22 mouse cellular contexts compared by ENCODE assay signal in genomic region chr2:116810116-116810515, GRCm38 (mm10).
A peak's percentile ranks its signal among the peaks of the same experiment; 100 is the strongest.
DNase-seq lines count a peak whose midpoint lies in the region; ATAC-seq and TF ChIP-seq lines count a peak whose summit lies in the region.
"Had no signal": no experiment of that assay in that cellular context is flagged by ENCODE, and none has a peak within 500 bp of the region (broad histone marks: within the 10 kb centered on the region; RNA-seq: fewer than 3 reads in every experiment).

No protein-coding gene starts in this region.

- H3K36me3 ChIP-seq in midbrain, embryonic 10.5 days, result no peaks in the 10 kb centered on the region
- no peaks in the 10 kb centered on the region for H3K36me3 ChIP-seq in midbrain, postnatal 0 days (ENCODE audit: insufficient read depth, low read length)
- no peaks in the 10 kb centered on the region for H3K36me3 ChIP-seq in midbrain, embryonic 12.5 days
- H3K36me3 ChIP-seq in midbrain, embryonic 16.5 days (ENCODE audit: control insufficient read depth, insufficient read depth, low read length), result no peaks in the 10 kb centered on the region
- H3K36me3 ChIP-seq in midbrain, embryonic 14.5 days (ENCODE audit: control insufficient read depth, insufficient read depth, low read length), result no peaks in the 10 kb centered on the region
- H3K36me3 ChIP-seq: embryonic facial prominence, embryonic 13.5 days; embryonic facial prominence, embryonic 15.5 days; forebrain, embryonic 10.5 days; forebrain, embryonic 12.5 days had no signal

- no peaks in the 10 kb centered on the region for H3K9me3 ChIP-seq in midbrain, embryonic 10.5 days (replicated peaks)
- H3K9me3 ChIP-seq in midbrain, postnatal 0 days (ENCODE audit: low read length), result no peaks in the 10 kb centered on the region
- no peaks in the 10 kb centered on the region for H3K9me3 ChIP-seq in midbrain, embryonic 12.5 days
- H3K9me3 ChIP-seq in midbrain, embryonic 16.5 days (replicated peaks; ENCODE audit: control insufficient read depth, low read length, poor library complexity, severe bottlenecking), result no peaks in the 10 kb centered on the region
- H3K9me3 ChIP-seq in midbrain, embryonic 14.5 days (ENCODE audit: control insufficient read depth, low read length), result no peaks in the 10 kb centered on the region
- H3K9me3 ChIP-seq: embryonic facial prominence, embryonic 13.5 days; embryonic facial prominence, embryonic 15.5 days; forebrain, embryonic 10.5 days; forebrain, embryonic 12.5 days had no signal

- TF ChIP-seq CTCF in midbrain, postnatal 0 days (IDR thresholded peaks at IDR 0.05), result no peak

- no peak for ATAC-seq in midbrain, postnatal 0 days (ENCODE audit: low FRiP score)
- no peak for ATAC-seq in midbrain, embryonic 12.5 days (ENCODE audit: low FRiP score, low read depth)
- ATAC-seq in midbrain, embryonic 16.5 days, result no peak
- ATAC-seq in midbrain, embryonic 14.5 days (ENCODE audit: low FRiP score, low TSS enrichment), result no peak
- ATAC-seq: forebrain, embryonic 14.5 days had no signal

- H3K27ac ChIP-seq in midbrain, embryonic 10.5 days (replicated peaks), result peak overlapping the region; percentile 78
- H3K27ac ChIP-seq in midbrain, postnatal 0 days (ENCODE audit: low read depth, low read length), result no peak overlapping the region
- no peak overlapping the region for H3K27ac ChIP-seq in midbrain, embryonic 12.5 days (replicated peaks)
- no peak overlapping the region for H3K27ac ChIP-seq in midbrain, embryonic 16.5 days (ENCODE audit: low read length)
- no peak overlapping the region for H3K27ac ChIP-seq in midbrain, embryonic 14.5 days (replicated peaks; ENCODE audit: low read depth, low read length)
- H3K27ac ChIP-seq: embryonic facial prominence, embryonic 13.5 days; embryonic facial prominence, embryonic 15.5 days; forebrain, embryonic 10.5 days; forebrain, embryonic 12.5 days had no signal

- no peak overlapping the region for H3K4me2 ChIP-seq in midbrain, postnatal 0 days (ENCODE audit: low read depth, low read length, poor library complexity, severe bottlenecking)
- peak overlapping the region; percentile 30; the same call in 1 of the 2 replicates for H3K4me2 ChIP-seq in midbrain, embryonic 12.5 days (replicated peaks)
- no peak overlapping the region for H3K4me2 ChIP-seq in midbrain, embryonic 16.5 days (ENCODE audit: low read length)
- peak overlapping the region; percentile 8 for H3K4me2 ChIP-seq in midbrain, embryonic 14.5 days (ENCODE audit: low read length)
- H3K4me2 ChIP-seq: embryonic facial prominence, embryonic 13.5 days; embryonic facial prominence, embryonic 15.5 days; forebrain, embryonic 12.5 days had no signal

- H3K4me1 ChIP-seq in midbrain, embryonic 10.5 days, result peaks cover 80% of the 10 kb centered on the region
- H3K4me1 ChIP-seq in midbrain, postnatal 0 days (ENCODE audit: insufficient read depth, low read length), result no peaks in the 10 kb centered on the region
- H3K4me1 ChIP-seq in midbrain, embryonic 12.5 days, result peaks cover 39% of the 10 kb centered on the region
- peaks cover 6% of the 10 kb centered on the region; the same call in 1 of the 2 replicates for H3K4me1 ChIP-seq in midbrain, embryonic 16.5 days (ENCODE audit: control insufficient read depth, insufficient read depth, low read length)
- H3K4me1 ChIP-seq in midbrain, embryonic 14.5 days (ENCODE audit: control insufficient read depth, insufficient read depth, low read length), result peaks cover 13% of the 10 kb centered on the region; the same call in 1 of the 2 replicates

- H3K4me3 ChIP-seq in midbrain, embryonic 10.5 days, result no peak overlapping the region
- no peak overlapping the region for H3K4me3 ChIP-seq in midbrain, postnatal 0 days (ENCODE audit: low read depth, low read length)
- H3K4me3 ChIP-seq in midbrain, embryonic 12.5 days, result no peak overlapping the region
- H3K4me3 ChIP-seq in midbrain, embryonic 16.5 days (ENCODE audit: low read depth, low read length), result no peak overlapping the region
- no peak overlapping the region for H3K4me3 ChIP-seq in midbrain, embryonic 14.5 days (replicated peaks; ENCODE audit: low read depth, low read length)
- H3K4me3 ChIP-seq: embryonic facial prominence, embryonic 13.5 days; embryonic facial prominence, embryonic 15.5 days; erythroblast, embryonic 14.5 days; forebrain, embryonic 10.5 days; forebrain, embryonic 12.5 days had no signal

- H3K27me3 ChIP-seq in midbrain, embryonic 10.5 days (ENCODE audit: low read depth, poor library complexity, severe bottlenecking), result peaks cover 9% of the 10 kb centered on the region; the same call in 1 of the 2 replicates
- H3K27me3 ChIP-seq in midbrain, postnatal 0 days (ENCODE audit: insufficient read depth, low read length), result no peaks in the 10 kb centered on the region; the same call in 1 of the 2 replicates
- H3K27me3 ChIP-seq in midbrain, embryonic 12.5 days, result peaks cover 10% of the 10 kb centered on the region; the same call in 1 of the 2 replicates
- H3K27me3 ChIP-seq in midbrain, embryonic 16.5 days (ENCODE audit: control insufficient read depth, insufficient read depth, low read depth, low read length), result no peaks in the 10 kb centered on the region; the same call in 1 of the 2 replicates
- H3K27me3 ChIP-seq in midbrain, embryonic 14.5 days (ENCODE audit: control insufficient read depth, insufficient read depth, low read length), result no peaks in the 10 kb centered on the region
- H3K27me3 ChIP-seq: embryonic facial prominence, embryonic 13.5 days; embryonic facial prominence, embryonic 15.5 days had no signal

- no peak overlapping the region for H3K9ac ChIP-seq in midbrain, postnatal 0 days (replicated peaks; ENCODE audit: low read length, poor library complexity, severe bottlenecking)
- no peak overlapping the region for H3K9ac ChIP-seq in midbrain, embryonic 12.5 days (replicated peaks)
- no peak overlapping the region for H3K9ac ChIP-seq in midbrain, embryonic 16.5 days (ENCODE audit: low read depth, low read length)
- H3K9ac ChIP-seq in midbrain, embryonic 14.5 days (replicated peaks; ENCODE audit: low read length), result no peak overlapping the region
- H3K9ac ChIP-seq: embryonic facial prominence, embryonic 13.5 days; embryonic facial prominence, embryonic 15.5 days; forebrain, embryonic 12.5 days had no signal

- DNase-seq in midbrain, embryonic 10.5 days (ENCODE audit: low spot score), result no peak
- DNase-seq in midbrain, postnatal 0 days (ENCODE audit: low spot score), result no peak
- DNase-seq in midbrain, embryonic 14.5 days, result no peak
- no peak for DNase-seq in kidney, adult 11 months
- DNase-seq: adrenal gland, adult 2 months; adrenal gland, postnatal 10 days; adrenal gland, postnatal 25 days; cerebellum, adult 11 months; cerebellum, adult 18-20 months; cerebellum, adult 8-10 months; cerebellum, adult 9-11 months; cerebellum, postnatal 14 days; cerebellum, postnatal 36 days; embryo, embryonic 11 days had no signal

- 96% methylated on average over 16 of the region's 16 CpGs for WGBS in midbrain, embryonic 10.5 days
- WGBS in midbrain, postnatal 0 days, result 84% methylated on average over 16 of the region's 16 CpGs
- WGBS in midbrain, embryonic 12.5 days, result 93% methylated on average over 16 of the region's 16 CpGs
- WGBS in midbrain, embryonic 16.5 days, result 90% methylated on average over 16 of the region's 16 CpGs
- 86% methylated on average over 16 of the region's 16 CpGs for WGBS in midbrain, embryonic 14.5 days

Comparison
In these comparisons a context has a peak if more than half of its experiments do, and no peak if none do; other contexts are left out.
1. H3K4me2 ChIP-seq: peak in midbrain, embryonic 12.5 days (single experiment) and midbrain, embryonic 14.5 days (single experiment); none in midbrain, postnatal 0 days (single experiment) and midbrain, embryonic 16.5 days (single experiment).